In genomic region chr15:81190630-81191178, GRCm38 (mm10) we compare ENCODE assay signal across 7 mouse cellular contexts. TPM values are rescaled to one million over a fixed set of nuclear protein-coding genes. Genes with fewer than 3 reads are reported as not detected.
A peak's percentile ranks its signal among the peaks of the same experiment; 100 is the strongest.
DNase-seq lines count a peak whose midpoint lies in the region; ATAC-seq lines count a peak whose summit lies in the region.

Gene Mrtfa (minus strand): TSS chr15:81190757.

- H3K9ac ChIP-seq in intestine, embryonic 15.5 days: peak within 1 kb of the TSS; percentile 88

- no peaks in the 10 kb centered on the region for H3K36me3 ChIP-seq in intestine, embryonic 15.5 days
- peaks cover 25% of the 10 kb centered on the region for H3K36me3 ChIP-seq in midbrain, embryonic 10.5 days

- H3K27ac ChIP-seq in intestine, embryonic 15.5 days: peak within 1 kb of the TSS; percentile 74
- peak within 1 kb of the TSS; percentile 90 for H3K27ac ChIP-seq in midbrain, embryonic 10.5 days (replicated peaks)

- DNase-seq in adrenal gland, adult 2 months: peak; percentile 100
- DNase-seq in embryo, embryonic 11.5 days (ENCODE audit: low read depth, low spot score): peak; percentile 99
- DNase-seq in gastrocnemius, postnatal 36 days: peak; percentile 98 to 99
- peak; percentile 99 to 100 for DNase-seq in left cerebral cortex, postnatal 25 days (ENCODE audit: low spot score in 2 of 2)
- peak; percentile 99 for DNase-seq in midbrain, embryonic 10.5 days (ENCODE audit: low spot score)
- peak; percentile 99 for DNase-seq in right cerebral cortex, postnatal 4 days

- no peaks in the 10 kb centered on the region for H3K27me3 ChIP-seq in intestine, embryonic 15.5 days (replicated peaks)
- no peaks in the 10 kb centered on the region for H3K27me3 ChIP-seq in midbrain, embryonic 10.5 days (ENCODE audit: low read depth, poor library complexity, severe bottlenecking)

- whole genome bisulfite sequencing in intestine, embryonic 15.5 days: under 1% methylated on average over 48 of the region's 48 CpGs
- WGBS in midbrain, embryonic 10.5 days: under 1% methylated on average over 48 of the region's 48 CpGs

- ATAC-seq in intestine, embryonic 15.5 days: peak; percentile 99

- no peaks in the 10 kb centered on the region for H3K9me3 ChIP-seq in intestine, embryonic 15.5 days
- H3K9me3 ChIP-seq in midbrain, embryonic 10.5 days (replicated peaks): no peaks in the 10 kb centered on the region

- H3K4me1 ChIP-seq in intestine, embryonic 15.5 days (replicated peaks): peaks cover 24% of the 10 kb centered on the region
- peaks cover 29% of the 10 kb centered on the region for H3K4me1 ChIP-seq in midbrain, embryonic 10.5 days

- intact Hi-C loops in gastrocnemius, postnatal 36 days (cut with DNase I): no loop called here
- intact Hi-C loops in left cerebral cortex, postnatal 25 days (cut with DNase I): loop anchor here (2.0 to 10.0 kb wide), 2 partner anchors 84 to 486 kb away; no protein-coding TSS in a partner anchor

- peak within 1 kb of the TSS; percentile 94 for H3K4me3 ChIP-seq in intestine, embryonic 15.5 days (replicated peaks)
- peak within 1 kb of the TSS; percentile 73 for H3K4me3 ChIP-seq in midbrain, embryonic 10.5 days

- peak within 1 kb of the TSS; percentile 88 for H3K4me2 ChIP-seq in intestine, embryonic 15.5 days (replicated peaks)

RNA-seq across cellular contexts. Expression of gene Mrtfa, which starts in this region (rescaled TPM):
- total RNA-seq in adrenal gland, adult 2 months (2021): 10 to 100 TPM; 27.3 to 30.0 TPM
- polyA plus RNA-seq in adrenal gland, adult 2 months (2012; rRNA removed): 33.0 and 39.6 TPM in 2 replicates
- 10 to 100 TPM; 17.6 to 21.5 TPM for total RNA-seq in gastrocnemius, postnatal 36 days (2021)
- polyA plus RNA-seq in intestine, embryonic 15.5 days (2015; fragmentation: Nextera tagmentation; extraction: Ambion mirVana): 16.0 and 18.0 TPM in 2 replicates
- total RNA-seq in left cerebral cortex, postnatal 25 days (2021): 10 to 100 TPM; 65.0 to 71.8 TPM
- polyA plus RNA-seq in midbrain, embryonic 10.5 days (2016; fragmentation: Nextera tagmentation; extraction: Ambion mirVana): 20.5 and 23.0 TPM in 2 replicates

Comparison
In these comparisons a context has a peak if more than half of its experiments do, and no peak if none do; other contexts are left out.
1. Peak in every context shown above with its lines: DNase-seq, ATAC-seq, H3K4me3 ChIP-seq and H3K27ac ChIP-seq.